Mouse (Mus musculus): Measurements from ENCODE around the gene Zfand3.

- TF ChIP-seq CTCF (IDR thresholded peaks at IDR 0.05; ENCODE audit: low read depth) (no peak), EP300 (IDR thresholded peaks at IDR 0.05; ENCODE audit: low read depth) (no peak)
Measured at GRCm38 (mm10) chr17:30236611-30237010, 232.1 kb downstream of the Zfand3 start.

Measured in liver, embryonic 14.5 days (tissue).